Mouse (Mus musculus) thymus, postnatal 10 days (tissue): ENCODE results near the gene Snrnp200.
"Not testable (repeated sequence)": the region's sequence is repeated elsewhere in the genome, so short reads cannot be mapped to it uniquely, and the experiment has no call there.

Experiments
- DNase-seq, 2 experiments: peaks; one replicate each; pipeline ENCODE4 v3.0.0; 2021; ENCODE audit warnings: low spot score in 2 of 2

The Snrnp200 gene

GRCm38 (mm10) chr2:127207547-127208451 lies at the start of gene Snrnp200, which contains the start of gene 1810024B03Rik:
Snrnp200 (plus strand) TSS chr2:127208386.
1810024B03Rik (minus strand) TSS chr2:127208280.
- DNase-seq, result peak; percentile 91 to 93

GRCm38 (mm10) chr2:127165675-127166074 lies 42.5 kb upstream of the Snrnp200 start:
- no peak for DNase-seq

DNA sequence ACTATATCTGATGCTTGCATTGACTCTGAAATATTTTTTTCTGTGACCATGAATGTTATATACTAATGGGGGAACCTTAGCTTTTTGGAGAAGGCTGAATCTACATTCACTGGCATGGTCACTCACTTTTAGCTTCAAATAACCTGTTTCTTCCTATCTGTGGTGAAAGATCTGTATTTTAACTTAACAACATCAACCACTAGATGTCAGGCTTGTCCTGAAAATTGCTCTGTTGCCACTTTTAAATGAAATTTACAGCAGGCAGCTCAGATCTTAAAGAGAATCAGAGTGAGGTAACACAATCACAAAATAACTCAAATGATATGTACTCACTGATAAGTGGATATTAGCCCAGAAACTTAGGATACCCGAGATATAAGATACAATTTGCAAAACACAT lies 41.9 kb upstream of the Snrnp200 start:
- DNase-seq, result peak in 1 of 2 experiments; percentile 53

- DNase-seq, result peak; percentile 66 to 67
Measured at GRCm38 (mm10) chr2:127182598-127183381, 25.4 kb upstream of the Snrnp200 start.

DNA sequence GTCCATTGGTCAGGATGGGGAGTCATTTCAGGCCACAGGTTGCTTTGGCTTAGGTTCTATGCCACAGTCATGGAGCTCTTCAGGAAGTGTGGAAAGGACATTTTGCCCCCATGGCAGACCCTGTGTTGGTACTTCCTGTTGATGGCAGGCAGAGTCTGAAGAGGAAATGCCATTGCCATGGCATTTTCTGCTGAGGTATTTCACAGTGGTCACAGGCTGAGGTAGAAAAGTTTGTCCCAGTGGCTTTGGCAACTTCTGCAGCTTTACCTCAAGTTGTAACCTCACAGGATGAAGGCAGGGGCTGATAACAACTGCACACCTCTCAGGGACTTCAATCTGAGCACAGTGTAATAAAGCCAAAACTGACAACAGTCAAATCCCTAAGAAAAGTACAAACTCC lies 18.6 kb upstream of the Snrnp200 start:
- DNase-seq, result no peak

- peak; percentile 11 to 64 for DNase-seq
Measured at GRCm38 (mm10) chr2:127204932-127205331, 3.3 kb upstream of the Snrnp200 start.

GRCm38 (mm10) chr2:127205936-127206335 lies 2.2 kb upstream of the Snrnp200 start:
- DNase-seq, result not testable (repeated sequence)

DNA sequence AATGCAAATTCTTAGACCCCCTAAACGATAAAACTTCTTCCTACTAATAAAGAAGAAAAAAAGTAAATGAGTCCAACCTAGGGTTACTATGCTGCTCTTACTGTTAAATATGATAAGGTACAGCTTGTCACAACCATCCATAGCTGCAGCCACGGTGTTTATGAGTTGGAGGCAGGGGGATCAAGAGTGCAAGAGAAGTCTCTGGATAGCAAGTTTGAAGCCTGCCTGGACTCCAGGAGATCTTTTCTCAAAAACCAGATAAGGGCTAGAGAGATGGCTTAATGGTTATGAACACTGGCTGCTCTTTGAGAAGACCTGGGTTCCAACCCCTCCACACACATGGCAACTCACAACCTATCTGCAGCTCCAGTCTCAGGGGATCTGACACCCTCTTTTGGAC lies 1.3 kb upstream of the Snrnp200 start:
- no peak for DNase-seq

- DNase-seq, result no peak
Measured at GRCm38 (mm10) chr2:127208452-127208769, 225 bp downstream of the Snrnp200 start.

DNA sequence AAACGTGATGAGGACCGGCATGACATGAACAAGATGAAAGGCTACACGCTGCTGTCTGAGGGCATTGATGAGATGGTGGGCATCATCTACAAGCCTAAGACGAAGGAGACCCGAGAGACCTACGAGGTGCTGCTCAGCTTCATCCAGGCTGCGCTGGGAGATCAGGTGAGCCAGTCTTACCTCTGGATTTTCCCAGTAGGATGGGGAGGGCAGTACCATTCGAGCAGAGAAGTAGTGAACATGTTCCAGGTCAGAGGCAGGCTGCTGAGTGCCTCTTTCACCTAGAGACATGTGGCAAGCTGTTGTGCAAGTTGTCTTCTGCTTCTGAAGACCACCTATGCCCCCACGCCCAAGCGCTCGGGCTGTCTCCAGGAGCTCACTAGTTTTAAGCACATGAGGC lies 2.5 kb downstream of the Snrnp200 start:
- DNase-seq, result no peak

DNA sequence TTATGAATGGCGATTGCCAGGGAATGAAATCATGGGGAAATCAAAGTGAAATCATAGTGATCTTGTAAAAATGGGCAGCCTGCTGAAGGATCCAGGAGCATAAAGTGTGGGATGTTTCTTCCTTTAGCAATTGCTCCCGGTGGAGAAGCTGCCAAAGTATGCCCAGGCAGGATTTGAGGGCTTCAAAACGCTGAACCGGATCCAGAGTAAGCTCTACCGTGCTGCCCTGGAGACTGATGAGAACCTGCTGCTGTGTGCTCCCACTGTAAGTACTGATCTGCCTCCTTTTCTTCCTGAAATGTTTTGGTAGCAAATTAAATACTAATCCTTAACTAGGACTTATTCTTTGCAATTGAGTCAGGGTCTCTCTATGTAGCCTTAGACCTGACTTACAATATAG lies 9.6 kb downstream of the Snrnp200 start:
- DNase-seq, result no peak

DNA sequence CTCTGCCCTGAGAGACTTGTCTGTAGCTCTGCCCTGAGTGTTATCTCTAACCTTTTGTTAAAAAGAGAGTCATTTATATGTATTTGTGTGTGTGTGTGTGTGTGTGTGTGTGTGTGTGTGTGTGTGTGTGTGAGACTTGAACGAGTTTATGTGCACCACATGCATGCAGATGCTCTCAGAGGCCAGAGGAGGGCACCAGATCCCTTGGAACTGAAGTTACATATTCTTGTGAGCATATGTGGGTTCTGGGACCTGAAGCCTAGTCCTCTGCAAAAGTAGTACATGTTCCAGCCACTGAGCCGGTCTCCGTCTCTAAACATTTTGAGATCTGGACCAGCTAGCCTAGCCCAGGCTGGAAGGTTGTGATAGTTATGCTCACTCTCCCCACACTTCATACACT lies 17.1 kb downstream of the Snrnp200 start:
- no peak for DNase-seq

DNA sequence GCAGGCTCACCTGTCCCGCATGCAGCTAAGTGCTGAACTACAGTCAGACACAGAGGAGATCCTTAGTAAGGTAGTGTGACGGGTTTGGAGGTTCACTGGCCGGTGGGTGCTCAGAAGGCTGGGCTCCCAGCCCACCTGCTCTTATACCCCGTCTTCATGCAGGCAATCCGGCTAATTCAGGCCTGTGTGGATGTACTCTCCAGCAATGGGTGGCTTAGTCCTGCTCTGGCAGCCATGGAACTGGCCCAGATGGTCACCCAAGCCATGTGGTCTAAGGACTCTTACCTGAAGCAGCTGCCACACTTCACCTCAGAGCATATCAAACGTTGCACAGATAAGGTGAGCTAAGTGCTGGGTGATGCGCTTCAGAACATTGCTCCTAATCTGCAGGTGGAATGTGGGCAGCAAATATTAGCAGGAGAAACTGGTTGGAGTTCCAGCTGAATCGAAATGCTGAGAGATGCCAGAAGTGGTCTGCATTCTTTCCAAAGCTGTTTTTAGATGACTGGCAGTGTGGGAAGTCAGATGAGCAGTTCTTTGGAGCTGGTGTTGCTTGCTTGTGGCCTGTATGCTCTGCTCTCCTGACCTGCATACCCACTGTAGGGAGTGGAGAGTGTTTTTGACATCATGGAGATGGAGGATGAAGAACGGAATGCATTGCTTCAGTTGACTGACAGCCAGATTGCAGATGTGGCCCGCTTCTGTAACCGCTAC lies 29.9 kb downstream of the Snrnp200 start:
- no peak for DNase-seq

DNA sequence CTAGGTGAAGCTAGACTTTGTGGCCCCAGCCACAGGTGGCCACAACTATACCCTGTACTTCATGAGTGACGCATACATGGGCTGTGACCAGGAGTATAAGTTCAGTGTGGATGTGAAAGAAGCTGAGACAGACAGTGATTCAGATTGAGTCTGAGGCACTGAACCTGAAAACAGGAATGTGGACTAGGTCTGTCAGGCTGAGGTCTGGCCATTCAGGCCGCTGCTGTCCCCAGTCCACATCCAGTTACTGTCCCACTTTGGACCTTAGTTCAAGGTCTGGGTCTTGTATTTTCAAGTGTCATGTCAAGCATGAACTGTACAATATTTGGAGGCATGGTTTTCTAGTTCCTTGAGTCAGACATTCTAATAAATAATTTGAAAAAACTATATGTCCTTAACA lies 31.9 kb downstream of the Snrnp200 start:
- DNase-seq, result no peak

DNA sequence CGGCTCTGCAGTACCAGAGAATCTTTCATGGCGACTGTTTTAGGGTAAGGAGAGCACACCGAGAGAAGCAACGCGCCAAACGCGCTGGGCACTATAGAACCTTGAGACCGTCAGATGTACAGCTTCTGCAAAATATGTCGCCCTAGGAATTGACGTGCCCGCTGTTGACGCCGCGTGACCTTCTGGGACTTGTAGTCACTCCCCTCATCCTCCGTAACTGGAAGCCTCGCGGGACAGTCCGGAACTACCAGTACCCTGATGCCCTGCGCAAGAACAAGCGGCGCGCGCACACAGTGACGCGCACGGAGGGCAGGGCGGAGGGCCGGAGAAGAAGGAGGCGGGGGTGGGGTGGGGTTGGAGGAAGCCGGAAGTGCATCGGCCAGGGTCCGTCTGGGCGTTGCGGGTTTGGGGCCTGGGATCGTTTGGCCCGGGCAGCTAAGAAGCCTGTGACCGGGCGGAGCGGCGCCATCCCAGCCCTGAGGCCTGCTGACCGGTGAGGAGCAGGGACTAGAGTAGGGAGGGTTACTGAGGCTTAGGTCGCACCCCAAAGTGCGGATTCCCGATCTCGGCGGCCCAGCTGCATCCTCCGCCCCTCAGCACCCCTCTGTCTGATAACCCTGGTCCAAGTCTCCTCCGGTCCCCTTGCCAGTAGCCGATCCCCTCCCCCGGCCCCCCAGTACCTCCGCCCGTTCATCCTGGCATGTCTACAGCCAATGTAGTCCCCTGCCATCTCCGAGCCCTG lies 39.6 kb downstream of the Snrnp200 start, which contains the start of the genes Ciao1 and Tmem127:
Gene Ciao1 (minus strand): TSS at position 225 of the 742 bp plus-strand sequence.
Gene Tmem127 (plus strand): TSS at position 317 of the 742 bp plus-strand sequence.
- DNase-seq, result peak; percentile 95 to 96

GRCm38 (mm10) chr2:127248334-127249004 lies 40.3 kb downstream of the Snrnp200 start:
- DNase-seq, result peak; percentile 45 to 49

DNA sequence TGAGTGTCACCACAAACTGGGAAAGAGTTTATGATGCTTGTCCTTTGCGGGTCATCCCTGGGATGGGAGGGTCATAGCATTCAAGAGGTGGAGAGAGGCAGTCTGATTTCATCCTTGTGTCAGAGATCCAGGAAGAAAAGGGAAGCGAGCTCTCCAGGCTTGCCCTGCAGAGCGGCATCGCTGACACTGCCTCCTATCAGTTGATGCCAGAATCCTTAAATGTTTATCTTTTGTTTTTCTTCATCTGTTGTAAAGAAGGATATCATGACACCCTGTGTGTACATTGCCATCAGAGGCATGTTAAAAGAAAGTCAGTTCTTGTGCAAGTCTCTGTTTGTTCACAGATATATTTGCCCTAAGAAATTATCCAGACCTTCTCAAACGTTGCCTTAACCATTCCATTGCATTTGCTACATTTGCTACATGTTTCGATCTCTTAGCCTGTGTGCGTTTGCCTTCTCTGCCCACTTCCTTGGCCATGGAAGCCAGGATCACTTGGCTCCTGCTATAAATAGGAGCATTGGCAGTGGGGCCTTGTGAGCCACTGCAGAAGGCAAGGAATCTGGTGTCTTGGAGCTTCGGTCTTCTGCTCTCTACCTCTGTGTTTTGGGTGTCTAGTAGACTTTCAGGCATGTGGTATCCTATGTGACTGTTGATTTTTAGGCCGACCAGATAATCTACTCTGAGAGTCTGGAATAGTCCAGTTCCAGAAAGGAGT lies 42.3 kb downstream of the Snrnp200 start:
- no peak for DNase-seq

DNA sequence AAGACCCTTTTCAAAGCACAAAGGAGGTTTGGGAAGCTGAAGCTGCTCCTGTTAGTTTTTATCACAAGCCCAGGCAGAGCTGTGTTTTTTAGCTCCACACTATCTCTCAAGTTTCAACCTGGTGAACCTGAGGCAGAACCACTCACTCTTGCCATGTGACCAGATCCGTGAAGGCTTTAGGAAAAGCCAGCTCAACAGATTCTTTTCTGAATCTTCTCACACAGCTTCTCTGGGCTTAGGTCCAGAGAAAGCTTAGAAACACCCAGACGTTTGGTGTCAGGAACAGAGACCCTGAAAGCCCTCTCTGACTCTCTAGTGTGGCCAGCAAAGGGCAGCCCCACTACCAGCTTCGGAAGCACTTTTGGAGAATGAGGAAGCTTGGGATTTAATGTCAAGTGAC lies 43.3 kb downstream of the Snrnp200 start:
- DNase-seq, result no peak

DNA sequence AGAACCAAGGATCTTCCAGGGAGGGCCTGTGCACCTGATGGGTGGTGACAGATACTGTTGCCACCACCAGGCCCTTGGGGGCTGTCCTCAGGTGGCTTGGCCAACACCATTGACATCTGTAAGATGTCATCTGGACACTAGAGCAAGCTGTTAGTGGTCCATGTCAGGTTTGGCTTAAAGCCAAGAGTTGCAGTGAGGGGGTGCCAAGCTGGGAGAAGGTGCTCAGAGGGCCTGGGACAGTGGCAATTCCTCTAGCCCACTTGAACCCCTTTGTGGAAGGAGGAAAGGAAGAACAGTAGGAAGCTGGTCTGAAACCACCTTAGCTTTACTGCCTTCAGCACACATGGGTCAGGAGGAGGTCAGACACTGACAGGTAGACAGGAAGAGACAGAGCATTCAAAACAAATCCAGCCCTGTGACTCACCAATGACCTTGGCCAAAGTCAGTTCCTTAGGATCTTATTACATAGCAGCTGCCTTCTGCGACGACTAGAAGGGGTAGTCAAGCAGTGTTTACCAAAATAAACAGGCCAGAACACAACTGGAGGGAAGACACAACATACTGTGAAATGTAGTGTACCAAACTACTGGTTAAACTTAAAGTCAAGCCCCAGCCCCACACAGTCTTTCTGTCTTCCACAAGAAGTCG lies 43.8 kb downstream of the Snrnp200 start:
- no peak for DNase-seq
